Mouse (Mus musculus) spleen, adult 2 months (tissue): ENCODE data around the gene Ubap2l.

Source experiments
- CTCF ChIP-seq: fragments of 200-500 bp; IDR thresholded peaks from 2 replicates; pipeline ENCODE4 v1.5.1; 2011; ENCODE audit warnings: mild to moderate bottlenecking, inconsistent platforms; ENCODE audit not compliant: insufficient read depth, insufficient read length, insufficient replicate concordance; ENCODE audit errors: extremely low read depth
- POLR2A ChIP-seq: fragments of 200-500 bp; IDR thresholded peaks from 2 replicates; pipeline ENCODE4 v1.6.1; 2011; ENCODE audit warnings: low read depth, low read length, inconsistent platforms

- no peak for TF ChIP-seq POLR2A
- TF ChIP-seq CTCF, result no peak
These were observed 28.1 kb upstream of the Ubap2l start for GRCm38 (mm10) chr3:90080498-90080863.
